Mouse (Mus musculus): Measurements from ENCODE around the gene Gdf3.

DNA sequence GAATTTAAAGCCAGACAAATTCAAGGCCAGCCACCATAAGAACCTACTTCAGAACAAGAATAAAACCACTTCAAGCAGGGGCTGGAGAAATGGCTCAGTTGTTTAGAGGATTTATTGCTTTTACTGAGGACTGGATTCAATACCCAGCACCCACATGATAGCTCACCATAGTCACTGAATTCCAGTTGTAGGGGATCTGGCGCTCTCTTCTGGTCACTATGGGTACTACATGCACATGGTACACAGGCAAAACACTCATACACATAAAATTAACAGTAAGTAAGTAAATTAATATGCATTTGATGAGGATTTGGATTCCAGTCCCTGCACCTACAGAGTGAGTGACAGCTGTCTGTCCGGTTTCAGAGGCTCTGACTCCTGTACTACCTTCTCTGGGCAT lies 4.2 kb upstream of the Gdf3 start:
- TF ChIP-seq CTCF (IDR thresholded peaks at IDR 0.05; ENCODE audit: borderline replicate concordance, insufficient read depth, low read length) (no peak), POLR2A (IDR thresholded peaks at IDR 0.05; ENCODE audit: low read depth, low read length) (no peak)

Measured in embryonic fibroblast, embryonic 13.5 days (primary cell).